Mouse (Mus musculus) cerebellum, postnatal 36 days (tissue): Measurements from ENCODE around the gene Spo11.

Experiments used
- DNase-seq, 2 experiments: peaks; one replicate each; pipeline ENCODE4 v3.0.0; 2021 to 2022; ENCODE audit warnings: mixed read lengths in 2 of 2

Gene Spo11

DNA sequence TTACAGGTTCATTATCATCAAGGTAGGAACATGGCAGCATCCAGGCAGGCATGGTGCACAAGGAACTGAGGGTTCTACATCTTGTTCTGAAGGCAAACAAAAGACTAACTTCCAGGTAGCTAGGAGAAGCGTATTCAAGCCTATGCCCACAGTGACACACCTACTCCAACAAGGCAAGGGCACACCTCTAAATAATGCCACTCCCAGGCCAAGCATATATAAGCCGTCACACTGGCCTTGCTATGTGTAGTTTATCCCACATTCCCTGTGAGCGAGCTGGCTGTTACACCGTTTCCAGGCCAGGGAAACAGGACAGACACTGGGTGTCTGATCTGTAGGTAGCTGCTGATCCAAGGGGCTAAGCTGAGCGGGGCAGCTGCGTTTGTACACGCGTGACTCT lies 33.9 kb downstream of the Spo11 start:
- no peak for DNase-seq

DNA sequence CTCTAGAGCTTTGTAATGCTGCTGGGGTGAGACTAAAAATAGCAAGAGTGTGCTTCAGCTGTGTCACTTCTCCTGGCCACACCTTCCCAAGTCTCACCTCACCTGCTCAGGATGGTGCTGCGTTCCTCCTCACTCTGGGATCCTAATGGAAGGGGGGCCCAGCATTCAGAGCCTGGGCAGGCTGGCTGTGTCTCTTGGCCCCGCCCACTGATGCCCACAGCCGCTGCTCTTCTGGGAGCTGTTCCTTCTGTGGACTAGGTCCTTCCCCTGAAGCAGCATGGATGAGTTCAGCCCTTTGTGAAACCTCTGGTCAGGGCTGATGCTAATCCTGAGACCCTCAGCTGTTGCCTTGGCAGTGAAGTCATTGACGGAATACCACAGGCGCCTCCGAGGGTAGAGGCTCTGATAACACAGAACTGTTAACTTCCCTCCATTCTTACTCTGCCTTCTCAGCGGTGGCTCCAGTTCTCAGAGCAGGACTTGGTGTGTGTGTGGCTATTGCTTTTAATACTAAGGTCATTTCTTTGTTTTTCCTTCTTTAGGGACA lies 37.3 kb downstream of the Spo11 start:
- no peak for DNase-seq

DNA sequence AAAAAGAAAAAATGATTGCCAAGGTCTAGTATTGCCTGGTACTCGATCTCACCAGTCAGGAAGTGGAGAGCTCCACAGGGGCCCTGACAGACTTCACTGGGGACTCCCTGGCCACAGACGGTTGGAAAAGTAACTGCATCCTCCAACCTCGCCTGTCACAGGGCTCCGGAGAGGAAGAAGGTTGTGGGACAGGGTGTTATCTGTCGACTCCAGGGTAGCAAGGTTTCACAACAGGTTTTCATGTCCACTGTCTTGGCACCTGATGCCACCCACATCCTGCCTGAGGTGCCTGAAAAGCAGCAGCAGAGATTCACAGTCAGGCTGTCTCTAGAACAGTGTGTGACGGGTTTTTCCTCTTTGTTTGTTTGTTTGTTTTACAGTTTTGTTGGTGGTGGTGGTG lies 40.4 kb downstream of the Spo11 start:
- DNase-seq = no peak

DNA sequence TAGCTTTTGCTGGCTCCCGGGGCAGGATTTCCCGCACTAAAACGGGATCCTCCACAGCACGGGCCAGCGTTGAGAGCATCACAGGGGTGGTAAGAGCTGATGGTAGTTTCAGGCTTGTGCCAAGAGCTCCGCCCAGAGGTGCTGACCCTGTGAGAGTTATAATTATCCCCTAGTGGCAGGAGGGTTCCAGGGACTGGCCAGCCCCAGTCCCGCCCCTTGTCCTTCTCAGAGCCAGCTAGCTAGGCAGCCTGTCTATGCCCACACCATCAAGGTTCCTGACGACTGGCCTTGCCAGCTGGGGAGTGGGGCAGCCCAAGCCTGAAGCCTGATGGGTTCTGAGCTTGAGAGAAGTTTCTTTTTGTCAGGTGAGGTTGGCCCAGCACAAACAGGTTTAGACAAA lies 41.1 kb downstream of the Spo11 start:
- no peak for DNase-seq

DNA sequence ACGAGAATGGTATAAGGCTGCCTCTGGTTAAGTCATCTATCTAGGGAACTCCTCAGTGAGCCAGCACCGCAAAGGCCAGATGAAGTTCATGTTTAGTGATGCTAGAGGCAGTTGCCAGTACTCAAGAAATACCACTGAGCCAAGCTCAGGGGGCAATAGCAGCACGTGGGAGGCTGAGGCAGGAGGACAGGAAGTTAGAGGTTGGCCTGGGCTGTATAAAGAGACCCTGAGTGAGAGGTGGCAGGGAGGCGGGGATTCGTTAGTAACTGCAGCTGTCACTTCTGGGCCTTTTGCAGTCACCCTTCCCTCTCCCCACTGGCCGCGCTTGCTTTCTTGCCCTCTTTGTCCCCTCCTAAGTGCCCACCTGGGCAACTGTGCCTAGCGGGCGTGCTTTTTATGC lies 41.8 kb downstream of the Spo11 start:
- no peak for DNase-seq

DNA sequence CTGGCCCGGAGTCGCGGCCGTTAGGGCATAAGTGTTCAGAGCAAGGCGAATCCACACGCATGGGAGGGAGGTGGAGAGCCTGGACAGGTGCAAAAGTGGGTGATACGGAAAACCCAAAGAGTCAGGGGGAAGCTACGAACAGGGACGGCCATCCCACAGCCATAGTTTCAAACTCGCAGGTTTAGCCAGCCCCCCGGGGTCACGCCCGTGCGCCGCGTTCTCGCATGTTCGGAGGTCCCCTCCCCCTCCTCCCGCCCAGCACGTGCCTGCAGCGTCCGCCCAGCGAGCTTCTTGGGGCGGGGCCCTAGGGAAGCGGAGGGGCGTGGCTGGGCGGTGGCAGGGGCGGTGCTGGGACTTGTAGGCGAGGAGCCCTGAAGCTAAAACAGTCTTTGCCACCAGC lies 42.3 kb downstream of the Spo11 start:
- peak; percentile 66 to 79 for DNase-seq

DNA sequence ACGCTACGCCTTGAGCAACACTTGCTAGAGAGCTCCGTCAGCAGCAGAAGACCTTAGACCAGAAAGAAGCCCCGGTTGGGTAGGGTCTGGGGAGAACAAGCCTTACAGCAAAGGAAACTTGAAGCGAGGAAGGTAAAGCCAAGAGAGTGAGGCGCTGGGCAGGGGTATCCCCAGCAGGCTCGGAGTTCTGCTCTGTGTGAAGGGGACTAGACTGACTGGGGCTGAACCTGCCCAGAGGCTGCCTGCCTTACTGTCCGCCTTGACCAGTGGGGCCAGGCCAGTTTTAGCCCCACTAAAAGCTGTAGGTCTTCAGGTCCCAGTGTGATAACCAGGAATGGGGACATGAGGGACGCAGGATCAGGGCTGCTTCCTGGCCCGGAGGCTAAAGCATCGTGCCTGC lies 42.9 kb downstream of the Spo11 start, which contains the start of gene Rbm38:
Rbm38 (plus strand) TSS at position 69 of the 400 bp plus-strand sequence.
- DNase-seq = no peak

DNA sequence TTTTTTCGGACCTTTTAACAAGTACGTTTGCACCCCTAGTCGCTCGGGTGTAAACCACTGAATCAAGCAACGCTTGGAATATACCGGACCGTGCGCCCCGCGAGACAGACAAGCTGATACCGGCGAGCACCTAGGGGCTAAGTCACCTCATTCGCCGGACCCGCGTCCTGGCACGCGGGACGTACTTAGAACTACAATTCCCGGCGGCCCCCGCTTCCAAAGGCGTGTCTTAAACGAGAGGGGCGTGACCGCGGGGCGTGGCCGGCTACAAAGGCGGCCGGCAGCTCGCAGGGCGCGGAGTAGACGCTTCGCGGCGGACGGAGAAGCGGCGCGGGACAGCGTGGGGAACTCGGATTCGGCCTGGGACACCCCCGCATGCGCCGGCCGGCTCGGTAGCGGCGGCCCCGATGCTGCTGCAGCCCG lies 44.1 kb downstream of the Spo11 start:
- DNase-seq = peak; percentile 93 to 94

DNA sequence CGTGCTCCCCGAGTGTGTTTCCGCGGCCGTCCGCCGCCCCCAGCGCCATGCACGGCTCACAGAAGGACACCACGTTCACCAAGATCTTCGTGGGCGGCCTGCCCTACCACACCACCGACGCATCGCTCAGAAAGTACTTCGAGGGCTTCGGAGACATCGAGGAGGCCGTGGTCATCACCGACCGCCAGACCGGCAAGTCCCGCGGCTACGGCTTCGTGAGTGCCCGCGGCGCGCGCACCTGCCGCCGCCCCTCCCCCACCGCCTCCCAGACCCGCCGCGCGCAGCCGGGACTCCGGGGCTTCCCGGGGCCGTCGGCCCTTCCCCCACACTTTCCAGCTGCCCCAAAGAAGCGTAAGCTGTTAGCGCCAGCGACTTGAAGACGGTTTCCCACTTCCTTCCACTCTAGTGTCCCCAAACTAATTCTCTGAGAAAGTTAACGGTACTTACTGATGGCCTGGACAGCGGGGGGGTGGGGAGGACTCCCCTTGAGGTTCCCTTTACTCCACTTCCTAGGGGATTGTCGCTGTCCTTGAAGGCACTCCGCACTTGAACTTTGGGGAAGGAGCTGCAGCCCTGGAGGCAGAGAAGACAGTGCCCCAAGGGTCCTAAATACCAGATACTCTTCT lies 44.7 kb downstream of the Spo11 start:
- DNase-seq = no peak

DNA sequence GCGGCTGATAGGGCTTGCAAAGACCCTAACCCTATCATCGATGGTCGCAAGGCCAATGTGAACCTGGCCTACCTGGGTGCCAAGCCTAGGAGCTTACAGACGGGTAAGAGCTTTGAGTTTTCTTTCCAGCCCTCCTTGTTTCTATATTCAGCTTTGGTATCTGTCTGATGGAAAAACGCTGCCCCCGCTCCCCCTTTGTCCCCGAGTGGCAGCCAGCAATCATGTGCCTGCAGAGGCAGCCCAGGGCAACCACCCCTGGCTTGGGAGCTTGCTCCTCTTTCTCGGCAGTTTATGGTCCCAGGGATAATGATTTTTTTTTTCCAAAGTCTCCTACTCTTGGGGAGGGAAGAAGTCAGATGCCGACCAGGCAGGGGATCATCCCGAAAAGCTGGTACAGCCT lies 45.3 kb downstream of the Spo11 start:
- no peak for DNase-seq

DNA sequence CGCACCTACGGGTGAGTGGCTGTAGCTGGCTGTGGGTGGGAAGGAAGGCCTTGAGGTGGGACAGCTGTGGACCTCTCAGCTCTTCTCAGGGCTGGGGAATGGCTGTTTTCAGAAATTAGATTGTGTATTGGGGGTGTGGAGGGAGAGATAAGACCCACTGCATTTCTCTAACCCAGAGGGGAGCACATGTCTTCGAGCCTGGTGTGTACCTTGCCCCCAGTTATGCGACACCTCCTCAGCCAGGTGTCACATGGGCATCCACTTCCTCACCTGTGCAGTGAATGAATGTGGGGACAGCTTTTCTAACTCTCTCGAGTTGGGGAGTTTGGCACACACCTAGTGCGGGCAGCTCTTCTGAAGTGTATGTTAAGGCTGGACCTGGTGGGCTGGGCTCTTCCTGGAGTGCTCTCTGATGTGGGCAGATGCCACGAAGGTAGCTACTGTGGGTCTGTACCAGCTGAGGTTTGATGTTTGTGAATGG lies 45.9 kb downstream of the Spo11 start:
- DNase-seq = no peak

DNA sequence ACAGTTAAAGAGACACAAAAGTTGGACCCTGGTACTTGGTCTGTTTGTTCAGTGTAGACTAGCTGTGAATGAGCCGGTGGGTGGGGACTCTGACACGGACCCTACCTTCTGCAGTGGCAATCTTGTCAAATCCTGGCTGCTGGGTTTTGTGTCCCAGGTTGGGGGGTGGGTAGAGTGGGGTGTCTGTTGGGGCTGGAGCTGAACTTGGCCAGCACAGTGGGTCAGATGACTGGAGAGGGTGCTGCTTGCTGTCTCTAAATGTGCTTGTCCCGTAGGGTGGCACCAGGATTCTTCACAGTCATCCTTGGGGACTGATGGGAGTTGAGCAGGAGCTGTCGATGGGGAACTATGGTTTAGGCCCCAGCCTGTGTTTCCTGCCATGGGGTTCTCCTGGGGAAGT lies 46.5 kb downstream of the Spo11 start:
- DNase-seq = no peak

DNA sequence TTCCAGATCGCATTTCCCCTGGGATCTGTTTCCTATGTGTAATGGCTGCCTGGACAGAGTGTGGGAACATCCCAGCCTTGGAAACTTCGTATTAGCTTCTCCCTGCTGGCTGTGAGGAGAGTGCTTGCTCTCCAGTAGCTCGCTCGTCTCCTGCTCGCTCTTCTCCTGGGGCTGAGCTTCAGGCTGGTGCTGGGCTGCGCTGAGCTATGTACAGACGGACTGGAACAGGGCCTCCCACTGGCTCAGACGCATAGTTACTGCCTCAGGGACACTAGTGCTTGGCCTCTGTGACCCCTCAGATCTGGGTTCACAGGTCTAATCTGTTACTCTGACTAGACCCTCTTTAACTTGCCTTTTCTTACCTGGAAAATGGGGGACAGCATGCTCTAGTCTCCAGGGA lies 46.9 kb downstream of the Spo11 start:
- DNase-seq = no peak

DNA sequence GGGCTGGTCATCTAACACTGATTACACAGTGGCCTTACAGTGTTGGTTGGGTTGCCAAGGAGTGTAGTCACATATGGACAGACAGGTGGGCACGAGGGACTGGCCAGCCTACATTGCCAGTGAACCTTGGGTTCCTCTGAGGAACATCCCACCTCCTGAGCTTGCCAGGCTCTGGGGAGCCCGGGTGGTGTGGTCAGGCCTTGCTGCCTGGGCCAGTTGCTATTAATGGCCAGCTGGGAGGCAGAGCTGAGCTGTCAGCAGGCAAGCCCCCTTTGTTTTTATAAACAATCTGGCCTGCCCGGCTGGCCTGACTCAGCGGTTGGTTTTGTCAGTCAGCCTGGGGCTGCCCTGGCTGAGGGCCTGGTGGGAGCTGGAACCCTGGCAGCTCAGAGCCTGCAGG lies 47.4 kb downstream of the Spo11 start:
- DNase-seq = peak in 1 of 2 experiments; percentile 22

DNA sequence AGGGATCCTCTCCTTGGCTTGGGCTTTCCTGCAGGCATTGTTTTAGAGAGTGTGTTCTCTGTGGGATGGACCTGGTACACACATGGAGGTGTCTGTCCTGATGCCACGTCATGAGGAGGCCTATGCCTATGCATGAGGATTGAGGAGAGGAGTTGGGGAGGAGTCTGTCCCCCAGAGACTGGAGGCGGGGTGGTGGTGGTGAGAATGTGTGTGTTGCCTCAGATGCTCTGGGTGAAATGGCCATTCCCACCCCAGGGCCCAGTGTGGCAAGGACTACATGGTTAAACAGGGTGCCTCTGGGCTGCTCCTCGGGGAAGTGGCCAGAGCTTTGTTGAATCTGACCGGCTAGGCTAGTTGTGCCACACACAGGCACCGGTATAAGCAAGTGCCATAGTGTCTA lies 48.8 kb downstream of the Spo11 start:
- no peak for DNase-seq

DNA sequence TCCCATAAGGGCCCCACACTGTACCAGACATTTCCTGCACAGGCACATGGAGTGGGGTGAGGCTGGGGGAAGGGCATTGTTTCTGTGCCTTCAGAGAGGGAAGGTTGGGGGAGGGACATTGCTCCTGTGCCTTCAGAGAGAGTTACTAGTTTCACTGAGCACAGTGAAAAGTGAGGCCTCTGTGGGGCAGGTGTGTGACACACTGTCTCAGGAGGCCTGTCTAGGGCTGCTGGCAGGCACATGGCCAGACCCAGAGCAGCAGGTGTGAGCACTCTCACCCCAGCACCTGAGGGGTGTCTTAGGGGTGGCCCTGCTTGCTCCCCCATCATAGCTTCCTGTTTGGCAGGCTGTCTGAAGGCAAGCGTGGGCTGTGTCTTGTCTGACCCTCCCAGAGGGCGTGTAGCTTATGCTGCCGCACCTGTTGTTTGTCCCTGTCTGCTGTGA lies 49.2 kb downstream of the Spo11 start:
- no peak for DNase-seq

DNA sequence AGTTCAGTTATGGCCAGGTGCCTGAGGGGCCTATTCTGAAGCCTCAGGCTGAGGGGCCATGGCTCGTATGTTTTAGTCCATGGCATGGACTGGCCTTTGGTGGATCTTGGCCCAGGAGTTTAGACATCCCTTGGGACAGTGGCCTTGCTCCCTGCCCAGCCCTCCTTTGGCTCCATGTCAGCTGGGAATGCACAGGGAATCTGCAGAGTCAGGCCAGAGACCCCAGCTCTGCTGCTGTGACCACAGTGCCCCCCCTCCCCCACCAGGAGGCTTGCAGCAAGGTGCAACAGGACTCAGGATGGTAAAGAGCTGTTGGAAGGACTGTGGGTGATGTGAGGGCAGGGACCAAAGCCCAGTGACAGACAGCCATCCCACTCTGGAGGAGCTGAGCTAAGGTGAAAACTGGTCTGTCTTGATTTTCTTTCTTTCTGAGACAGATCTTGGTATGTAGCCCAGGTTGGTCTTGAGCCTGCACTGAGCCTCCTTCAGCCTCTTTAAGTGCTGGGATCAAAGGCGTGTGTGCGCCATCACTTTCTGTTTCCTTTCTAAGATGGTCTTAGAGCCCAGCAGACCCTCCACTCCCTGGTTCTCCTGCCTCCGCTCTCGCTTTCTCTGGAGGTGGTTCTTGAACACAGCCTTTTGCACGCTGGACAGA lies 49.8 kb downstream of the Spo11 start:
- no peak for DNase-seq

DNA sequence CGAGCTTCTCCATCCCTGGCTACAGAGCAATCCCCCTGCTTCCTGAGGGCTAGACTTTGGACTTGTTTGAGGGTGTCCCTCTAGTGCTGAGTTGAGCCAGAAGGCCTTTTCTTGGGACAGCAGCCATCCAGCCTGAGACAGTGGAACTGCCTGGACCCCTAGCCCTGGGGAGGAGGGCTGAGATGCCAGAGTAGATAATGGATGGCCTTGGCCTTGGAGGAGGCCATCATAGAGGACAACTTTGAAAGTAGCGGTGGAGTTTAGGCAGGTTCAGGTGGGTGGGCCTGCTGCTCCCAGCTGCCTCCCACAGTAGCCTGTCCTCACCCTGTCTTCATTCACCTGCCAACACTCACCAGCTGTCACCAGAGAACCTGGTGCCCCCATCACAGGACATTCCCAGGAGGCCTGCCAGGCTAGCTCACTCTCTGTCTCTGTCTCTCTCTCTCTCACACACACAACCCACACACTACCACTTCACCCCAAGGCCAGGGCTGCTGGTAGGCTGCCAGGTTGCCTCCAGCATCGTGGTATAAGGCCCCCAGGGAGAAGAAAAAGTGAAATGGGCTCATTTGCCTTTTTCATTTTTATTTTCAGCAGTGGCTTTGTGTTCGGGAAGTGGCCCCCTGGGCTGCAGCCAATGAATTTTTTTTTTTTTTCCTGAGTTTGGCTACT lies 50.5 kb downstream of the Spo11 start:
- no peak for DNase-seq

DNA sequence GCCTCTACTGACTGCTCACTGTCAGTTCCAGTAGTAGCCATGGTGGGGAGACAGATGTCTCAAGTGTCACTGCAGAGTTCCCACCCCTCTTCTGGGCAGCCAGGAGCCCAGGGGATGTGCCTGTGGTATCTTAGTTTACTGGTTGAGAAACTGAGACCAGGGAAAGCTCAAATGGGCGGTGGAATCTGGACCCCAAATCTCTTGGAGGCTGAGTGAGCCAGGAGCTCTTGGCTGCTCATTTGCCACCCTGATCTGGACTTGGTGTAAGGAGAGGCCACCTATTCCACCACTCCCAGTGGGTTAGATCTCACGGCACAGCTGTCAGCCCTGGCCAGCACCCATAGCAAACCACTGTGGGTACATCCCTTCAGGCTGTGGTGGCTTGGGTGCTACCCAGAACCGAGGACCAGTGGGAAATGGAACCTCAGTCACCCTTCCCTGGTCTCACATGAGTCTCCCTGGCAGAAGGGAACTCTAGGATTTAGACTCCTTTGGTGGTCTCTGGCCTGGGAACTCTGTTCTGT lies 51.1 kb downstream of the Spo11 start:
- no peak for DNase-seq

DNA sequence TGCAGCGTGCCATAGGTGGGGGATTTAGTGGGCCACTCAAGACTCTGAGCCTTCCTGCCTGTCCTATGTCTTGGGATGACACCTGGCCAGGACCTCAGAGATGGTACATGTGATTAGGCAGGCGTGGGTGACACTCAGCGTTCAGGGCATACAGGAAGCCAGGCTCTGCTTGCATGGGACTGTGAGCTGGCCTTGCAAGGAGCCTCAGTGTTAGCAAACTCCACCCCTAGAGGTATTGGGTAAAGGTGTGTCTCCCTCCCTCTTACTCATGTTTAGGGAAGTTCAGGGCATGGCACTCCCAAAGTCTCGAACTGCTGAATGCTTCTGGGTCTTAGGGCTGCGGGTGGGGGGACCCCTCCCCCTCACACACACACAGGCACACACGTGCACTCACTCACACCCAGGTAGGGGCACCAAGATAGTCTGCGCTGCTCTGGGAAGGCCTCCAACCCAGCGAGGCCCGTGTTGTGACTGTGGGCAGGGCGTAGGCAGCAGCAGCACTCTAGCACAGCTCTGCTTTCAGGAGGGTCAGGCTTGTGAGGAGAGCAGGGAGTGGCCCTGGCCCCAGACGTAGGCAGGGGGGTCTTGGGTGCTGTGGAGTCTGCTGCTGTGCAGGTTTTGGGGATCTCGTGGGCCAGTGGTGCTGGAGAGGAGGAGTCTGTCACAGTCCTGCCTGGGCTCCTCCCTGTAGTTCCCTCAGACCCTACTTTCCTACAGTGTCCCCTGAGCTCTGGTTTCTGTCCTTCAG lies 53.3 kb downstream of the Spo11 start:
- no peak for DNase-seq

DNA sequence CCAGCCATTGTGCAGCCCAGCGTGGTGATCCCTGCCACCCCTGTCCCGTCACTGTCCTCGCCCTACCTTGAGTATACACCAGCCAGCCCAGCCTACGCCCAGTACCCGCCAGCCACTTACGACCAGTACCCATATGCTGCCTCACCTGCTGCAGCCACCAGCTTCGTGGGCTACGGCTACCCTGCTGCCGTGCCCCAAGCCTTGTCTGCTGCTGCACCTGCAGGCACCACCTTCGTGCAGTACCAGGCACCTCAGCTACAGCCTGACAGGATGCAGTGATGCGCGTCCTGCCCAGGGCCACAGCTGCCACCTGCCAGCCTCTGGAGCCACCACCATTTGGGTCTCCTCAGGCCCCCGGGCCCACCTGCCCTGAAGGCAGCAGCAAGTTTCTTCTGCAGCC lies 56.0 kb downstream of the Spo11 start:
- no peak for DNase-seq

DNA sequence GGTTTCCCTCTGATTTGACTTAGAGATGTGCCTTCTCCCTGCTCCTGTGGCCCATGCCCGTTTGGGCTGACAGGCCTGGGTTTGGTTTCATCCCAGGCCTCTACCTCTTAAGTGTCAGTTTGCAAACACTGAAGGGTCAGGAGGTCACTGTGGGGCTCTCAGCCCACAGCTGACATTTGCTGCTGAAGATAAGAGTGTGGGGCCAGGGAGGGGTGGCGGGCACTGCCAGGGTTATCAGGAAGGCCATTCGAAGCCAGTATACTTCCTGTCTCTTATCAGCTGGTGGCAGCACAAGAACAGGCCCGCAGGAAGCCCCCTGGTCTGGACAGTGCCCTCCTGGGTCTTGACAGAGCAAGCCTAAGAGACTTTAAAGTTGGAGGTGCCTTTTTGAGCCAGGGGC lies 57.5 kb downstream of the Spo11 start:
- DNase-seq = no peak

DNA sequence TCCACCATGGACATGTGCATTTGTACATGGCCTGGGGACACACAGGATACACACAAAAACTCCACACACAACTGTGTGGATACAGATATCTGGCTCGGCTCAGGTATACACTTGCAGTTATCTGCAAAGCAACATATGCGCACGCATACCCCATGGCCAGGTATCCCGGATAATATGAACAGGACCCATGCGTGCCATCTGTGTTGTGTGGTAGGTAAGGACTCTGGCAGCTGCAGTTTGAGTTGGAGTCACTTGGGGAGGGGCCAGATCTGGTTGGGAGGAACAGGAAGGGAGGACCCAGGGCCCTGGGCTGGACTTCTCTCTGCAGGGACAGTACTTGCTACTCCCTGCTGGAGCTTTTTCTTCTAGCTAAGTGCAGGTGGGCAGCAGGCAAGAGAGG lies 58.2 kb downstream of the Spo11 start:
- DNase-seq = no peak
